Mouse (Mus musculus): ENCODE results near the gene Cbx2. TPM values are rescaled to one million over a fixed set of nuclear protein-coding genes. Genes with fewer than 3 reads are reported as not detected.

The Cbx2 gene
- polyA plus RNA-seq, 1 experiment from 2014 or later: 30.5 TPM

- no peak overlapping the region for H3K27ac ChIP-seq (ENCODE audit: low read length)
- 2% methylated on average over 26 of the region's 26 CpGs for whole genome bisulfite sequencing
- peak overlapping the region; percentile 28 for H3K4me3 ChIP-seq (ENCODE audit: low read length)
- peak overlapping the region; percentile 52 for H3K4me2 ChIP-seq (ENCODE audit: low read depth, low read length)
- peaks cover 33% of the 10 kb centered on the region for H3K27me3 ChIP-seq (ENCODE audit: control insufficient read depth, insufficient read depth, low read depth, low read length)
- peak; percentile 70 for ATAC-seq (ENCODE audit: low read depth)
- H3K36me3 ChIP-seq (ENCODE audit: control insufficient read depth, insufficient read depth, low read length): peaks cover 20% of the 10 kb centered on the region
- no peaks in the 10 kb centered on the region for H3K9me3 ChIP-seq (ENCODE audit: control insufficient read depth, low read length)
- peaks cover 21% of the 10 kb centered on the region for H3K4me1 ChIP-seq (replicated peaks; ENCODE audit: control insufficient read depth, insufficient read depth, low read length)
- H3K9ac ChIP-seq (ENCODE audit: low read length): no peak overlapping the region
Measured at GRCm38 (mm10) chr11:119033874-119034558, 11.3 kb downstream of the Cbx2 start.

- Histone ChIP-seq H3K9ac (ENCODE audit: low read length) (no peak overlapping the region), H3K27ac (ENCODE audit: low read length) (no peak overlapping the region), H3K36me3 (ENCODE audit: control insufficient read depth, insufficient read depth, low read length) (peaks cover 15% of the 10 kb centered on the region), H3K27me3 (ENCODE audit: control insufficient read depth, insufficient read depth, low read depth, low read length) (peaks cover 34% of the 10 kb centered on the region), H3K9me3 (ENCODE audit: control insufficient read depth, low read length) (no peaks in the 10 kb centered on the region), H3K4me1 (replicated peaks; ENCODE audit: control insufficient read depth, insufficient read depth, low read length) (peaks cover 25% of the 10 kb centered on the region), H3K4me3 (ENCODE audit: low read length) (peak overlapping the region; percentile 28), H3K4me2 (ENCODE audit: low read depth, low read length) (peak overlapping the region; percentile 52)
- peak; percentile 19 for ATAC-seq (ENCODE audit: low read depth)
- WGBS: 3% methylated on average over 19 of the region's 19 CpGs
Measured at GRCm38 (mm10) chr11:119034635-119035034, 11.9 kb downstream of the Cbx2 start.

- H3K27ac ChIP-seq (ENCODE audit: low read length): no peak overlapping the region
- peaks cover 34% of the 10 kb centered on the region for H3K27me3 ChIP-seq (ENCODE audit: control insufficient read depth, insufficient read depth, low read depth, low read length)
- ATAC-seq (ENCODE audit: low read depth): no peak
- no peak overlapping the region for H3K9ac ChIP-seq (ENCODE audit: low read length)
- WGBS: 4% methylated on average over 21 of the region's 21 CpGs
- H3K4me2 ChIP-seq (ENCODE audit: low read depth, low read length): no peak overlapping the region
- peaks cover 30% of the 10 kb centered on the region for H3K4me1 ChIP-seq (replicated peaks; ENCODE audit: control insufficient read depth, insufficient read depth, low read length)
- H3K9me3 ChIP-seq (ENCODE audit: control insufficient read depth, low read length): no peaks in the 10 kb centered on the region
- H3K36me3 ChIP-seq (ENCODE audit: control insufficient read depth, insufficient read depth, low read length): peaks cover 14% of the 10 kb centered on the region
- H3K4me3 ChIP-seq (ENCODE audit: low read length): no peak overlapping the region
Measured at GRCm38 (mm10) chr11:119035094-119035685, 12.4 kb downstream of the Cbx2 start.

GRCm38 (mm10) chr11:119035686-119036165, 13.0 kb downstream of the Cbx2 start:
- peaks cover 31% of the 10 kb centered on the region for H3K4me1 ChIP-seq (replicated peaks; ENCODE audit: control insufficient read depth, insufficient read depth, low read length)
- 10% methylated on average over 21 of the region's 21 CpGs for WGBS
- H3K27ac ChIP-seq (ENCODE audit: low read length): no peak overlapping the region
- peaks cover 34% of the 10 kb centered on the region for H3K27me3 ChIP-seq (ENCODE audit: control insufficient read depth, insufficient read depth, low read depth, low read length)
- H3K36me3 ChIP-seq (ENCODE audit: control insufficient read depth, insufficient read depth, low read length): peaks cover 8% of the 10 kb centered on the region
- no peak for ATAC-seq (ENCODE audit: low read depth)
- no peak overlapping the region for H3K9ac ChIP-seq (ENCODE audit: low read length)
- H3K4me2 ChIP-seq (ENCODE audit: low read depth, low read length): no peak overlapping the region
- no peaks in the 10 kb centered on the region for H3K9me3 ChIP-seq (ENCODE audit: control insufficient read depth, low read length)
- H3K4me3 ChIP-seq (ENCODE audit: low read length): no peak overlapping the region

- Histone ChIP-seq H3K27me3 (ENCODE audit: control insufficient read depth, insufficient read depth, low read depth, low read length) (peaks cover 35% of the 10 kb centered on the region), H3K27ac (ENCODE audit: low read length) (no peak overlapping the region), H3K9me3 (ENCODE audit: control insufficient read depth, low read length) (no peaks in the 10 kb centered on the region), H3K36me3 (ENCODE audit: control insufficient read depth, insufficient read depth, low read length) (peaks cover 7% of the 10 kb centered on the region), H3K4me2 (ENCODE audit: low read depth, low read length) (no peak overlapping the region), H3K4me1 (replicated peaks; ENCODE audit: control insufficient read depth, insufficient read depth, low read length) (peaks cover 34% of the 10 kb centered on the region), H3K4me3 (ENCODE audit: low read length) (no peak overlapping the region), H3K9ac (ENCODE audit: low read length) (no peak overlapping the region)
- no peak for ATAC-seq (ENCODE audit: low read depth)
- 9% methylated on average over 15 of the region's 15 CpGs for WGBS
Measured at GRCm38 (mm10) chr11:119036447-119036846, 13.7 kb downstream of the Cbx2 start.

- H3K9ac ChIP-seq (ENCODE audit: low read length): peak overlapping the region; percentile 66
- H3K36me3 ChIP-seq (ENCODE audit: control insufficient read depth, insufficient read depth, low read length): peaks cover 7% of the 10 kb centered on the region
- H3K4me1 ChIP-seq (replicated peaks; ENCODE audit: control insufficient read depth, insufficient read depth, low read length): peaks cover 41% of the 10 kb centered on the region
- no peak overlapping the region for H3K27ac ChIP-seq (ENCODE audit: low read length)
- H3K9me3 ChIP-seq (ENCODE audit: control insufficient read depth, low read length): no peaks in the 10 kb centered on the region
- peak overlapping the region; percentile 84 for H3K4me2 ChIP-seq (ENCODE audit: low read depth, low read length)
- WGBS: 3% methylated on average over 57 of the region's 57 CpGs
- peak overlapping the region; percentile 57 for H3K4me3 ChIP-seq (ENCODE audit: low read length)
- ATAC-seq (ENCODE audit: low read depth): no peak
- peaks cover 42% of the 10 kb centered on the region for H3K27me3 ChIP-seq (ENCODE audit: control insufficient read depth, insufficient read depth, low read depth, low read length)
Measured at GRCm38 (mm10) chr11:119036934-119037779, 14.4 kb downstream of the Cbx2 start.

- no peaks in the 10 kb centered on the region for H3K9me3 ChIP-seq (ENCODE audit: control insufficient read depth, low read length)
- H3K36me3 ChIP-seq (ENCODE audit: control insufficient read depth, insufficient read depth, low read length): peaks cover 7% of the 10 kb centered on the region
- no peak overlapping the region for H3K9ac ChIP-seq (ENCODE audit: low read length)
- peak overlapping the region; percentile 57 for H3K4me3 ChIP-seq (ENCODE audit: low read length)
- 21% methylated on average over 18 of the region's 18 CpGs for WGBS
- peaks cover 47% of the 10 kb centered on the region for H3K27me3 ChIP-seq (ENCODE audit: control insufficient read depth, insufficient read depth, low read depth, low read length)
- H3K4me1 ChIP-seq (replicated peaks; ENCODE audit: control insufficient read depth, insufficient read depth, low read length): peaks cover 46% of the 10 kb centered on the region
- H3K4me2 ChIP-seq (ENCODE audit: low read depth, low read length): peak overlapping the region; percentile 84
- H3K27ac ChIP-seq (ENCODE audit: low read length): no peak overlapping the region
- ATAC-seq (ENCODE audit: low read depth): no peak
Measured at GRCm38 (mm10) chr11:119037780-119038401, 15.1 kb downstream of the Cbx2 start.

- H3K4me1 ChIP-seq (replicated peaks; ENCODE audit: control insufficient read depth, insufficient read depth, low read length): peaks cover 48% of the 10 kb centered on the region
- peaks cover 7% of the 10 kb centered on the region for H3K36me3 ChIP-seq (ENCODE audit: control insufficient read depth, insufficient read depth, low read length)
- H3K4me3 ChIP-seq (ENCODE audit: low read length): no peak overlapping the region
- 72% methylated on average over 22 of the region's 22 CpGs for WGBS
- H3K9ac ChIP-seq (ENCODE audit: low read length): no peak overlapping the region
- H3K27me3 ChIP-seq (ENCODE audit: control insufficient read depth, insufficient read depth, low read depth, low read length): peaks cover 54% of the 10 kb centered on the region
- H3K27ac ChIP-seq (ENCODE audit: low read length): no peak overlapping the region
- no peaks in the 10 kb centered on the region for H3K9me3 ChIP-seq (ENCODE audit: control insufficient read depth, low read length)
- ATAC-seq (ENCODE audit: low read depth): no peak
- H3K4me2 ChIP-seq (ENCODE audit: low read depth, low read length): no peak overlapping the region
Measured at GRCm38 (mm10) chr11:119038744-119039484, 16.2 kb downstream of the Cbx2 start.
